Mouse (Mus musculus) kidney, adult 2 months (tissue): ENCODE data around the gene Ccnj.

Source experiments
- CTCF ChIP-seq: fragments of 200-500 bp; conservative IDR thresholded peaks from 2 replicates; pipeline ENCODE4 v1.5.1; 2011; ENCODE audit warnings: low read depth, mild to moderate bottlenecking, control low read depth, low read length, moderate library complexity, mixed read lengths; ENCODE audit not compliant: insufficient read depth, insufficient read length
- POLR2A ChIP-seq: fragments of 200-500 bp; IDR thresholded peaks from one replicate; pipeline ENCODE4 v1.6.1; 2011; ENCODE audit warnings: low read depth, low read length, control low read depth

- TF ChIP-seq CTCF (no peak), POLR2A (no peak)
Observed at GRCm38 (mm10) chr19:40840303-40840702, 9.2 kb downstream of the Ccnj start.
